Mouse (Mus musculus) limb, embryonic 13.5 days (tissue): ENCODE measurements around the gene AI661453. TPM values are rescaled to one million over a fixed set of nuclear protein-coding genes. Genes with fewer than 3 reads are reported as not detected.

Experiments
- polyA plus RNA-seq: library from polyadenylated mRNA; unstranded; fragments of >200 nt; fragmentation: Nextera tagmentation; extraction: Ambion mirVana; gene quantifications from 2 replicates; pipeline ENCODE4 v1.2.1, GENCODE M21; 2015

The AI661453 gene
- polyA plus RNA-seq, 1 experiment from 2014 or later: 0.99 TPM

Other genes with a start within 250 kb of the AI661453 start
- gene Mrps10, start 67.7 kb upstream of the AI661453 start, polyA plus RNA-seq: 74.1 and 75.8 TPM in 2 replicates
- 0.49 and 0.62 TPM in 2 replicates for gene Guca1b, start 51.2 kb upstream of the AI661453 start, polyA plus RNA-seq
- gene Guca1a, start 36.0 kb upstream of the AI661453 start, polyA plus RNA-seq: 1.8 and 2.7 TPM in 2 replicates
- gene 1700001C19Rik, start 761 bp downstream of the AI661453 start, polyA plus RNA-seq: 0.24 TPM in 1 of 2 replicates, not detected in the other
- gene Taf8, start 65.7 kb downstream of the AI661453 start, polyA plus RNA-seq: 34.6 and 34.9 TPM in 2 replicates
- gene Ccnd3, start 68.4 kb downstream of the AI661453 start, polyA plus RNA-seq: 392 and 402 TPM in 2 replicates
- gene Bysl, start 174.9 kb downstream of the AI661453 start, polyA plus RNA-seq: 26.6 and 28.6 TPM in 2 replicates
- gene Med20, start 175.0 kb downstream of the AI661453 start, polyA plus RNA-seq: 50.6 and 52.2 TPM in 2 replicates
- 1.8 and 2.2 TPM in 2 replicates for gene Gm20517, start 175.0 kb downstream of the AI661453 start, polyA plus RNA-seq
- gene Usp49, start 194.1 kb downstream of the AI661453 start, polyA plus RNA-seq: 5.6 and 7.4 TPM in 2 replicates